In genomic region chr12:36863113-36863512, GRCm38 (mm10) we compare ENCODE assay signal across 26 mouse cellular contexts.
DNase-seq lines count a peak whose midpoint lies in the region; ATAC-seq and TF ChIP-seq lines count a peak whose summit lies in the region.
"Had no signal": no experiment of that assay in that cellular context is flagged by ENCODE, and none has a peak within 500 bp of the region (broad histone marks: within the 10 kb centered on the region; RNA-seq: fewer than 3 reads in every experiment).

No protein-coding gene starts in this region.

- H3K4me2 ChIP-seq in embryonic facial prominence, embryonic 11.5 days (ENCODE audit: low read depth, low read length), result no peak overlapping the region
- H3K4me2 ChIP-seq in CH12.LX (ENCODE audit: insufficient read depth, low read depth, poor library complexity, severe bottlenecking), result peak overlapping the region; percentile 38
- no peak overlapping the region for H3K4me2 ChIP-seq in intestine, embryonic 15.5 days (replicated peaks)
- H3K4me2 ChIP-seq: forebrain, embryonic 12.5 days; forebrain, embryonic 15.5 days; heart, embryonic 12.5 days; heart, embryonic 15.5 days; hindbrain, embryonic 13.5 days had no signal

- H3K4me3 ChIP-seq in embryonic facial prominence, embryonic 11.5 days (ENCODE audit: low read depth, low read length), result no peak overlapping the region
- no peak overlapping the region for H3K4me3 ChIP-seq in embryonic facial prominence, embryonic 10.5 days
- no peak overlapping the region for H3K4me3 ChIP-seq in CH12.LX (replicated peaks in 1 of 3; ENCODE audit: low read depth in 2 of 3, low read length in 2 of 3, poor library complexity in 1 of 3)
- no peak overlapping the region for H3K4me3 ChIP-seq in intestine, embryonic 15.5 days (replicated peaks)
- H3K4me3 ChIP-seq: erythroblast, embryonic 14.5 days; forebrain, embryonic 12.5 days; forebrain, embryonic 15.5 days; heart, embryonic 12.5 days; heart, embryonic 15.5 days; hindbrain, embryonic 10.5 days; hindbrain, embryonic 13.5 days had no signal

- TF ChIP-seq EP300 in CH12.LX (IDR thresholded peaks at IDR 0.05; ENCODE audit: low read length), result no peak

- TF ChIP-seq POLR2A in CH12.LX (IDR thresholded peaks at IDR 0.05; ENCODE audit: low read depth, low read length), result no peak

- no peak overlapping the region for H3K9ac ChIP-seq in embryonic facial prominence, embryonic 11.5 days (replicated peaks; ENCODE audit: low read length)
- no peak overlapping the region for H3K9ac ChIP-seq in CH12.LX (ENCODE audit: insufficient read depth, low read depth)
- no peak overlapping the region for H3K9ac ChIP-seq in intestine, embryonic 15.5 days
- H3K9ac ChIP-seq: forebrain, embryonic 12.5 days; forebrain, embryonic 15.5 days; heart, embryonic 12.5 days; heart, embryonic 15.5 days; hindbrain, embryonic 13.5 days had no signal

- H3K79me2 ChIP-seq in CH12.LX (replicated peaks; ENCODE audit: control insufficient read depth, extremely low read depth, insufficient read depth, poor library complexity, severe bottlenecking), result no peaks in the 10 kb centered on the region

- H3K4me1 ChIP-seq in embryonic facial prominence, embryonic 11.5 days (ENCODE audit: control insufficient read depth, insufficient read depth, low read length), result no peaks in the 10 kb centered on the region
- H3K4me1 ChIP-seq in embryonic facial prominence, embryonic 10.5 days, result no peaks in the 10 kb centered on the region
- no peaks in the 10 kb centered on the region for H3K4me1 ChIP-seq in CH12.LX (ENCODE audit: control insufficient read depth in 1 of 2, insufficient read depth in 2 of 2)
- H3K4me1 ChIP-seq in intestine, embryonic 15.5 days (replicated peaks), result no peaks in the 10 kb centered on the region
- H3K4me1 ChIP-seq: forebrain, embryonic 12.5 days; forebrain, embryonic 15.5 days; heart, embryonic 12.5 days; heart, embryonic 15.5 days; hindbrain, embryonic 10.5 days; hindbrain, embryonic 13.5 days had no signal

- 62% methylated on average over 7 of the region's 7 CpGs for WGBS in embryonic facial prominence, embryonic 11.5 days
- 77% methylated on average over 7 of the region's 7 CpGs for WGBS in embryonic facial prominence, embryonic 10.5 days
- 74% methylated on average over 7 of the region's 7 CpGs for WGBS in intestine, embryonic 15.5 days

- H3K9me3 ChIP-seq in embryonic facial prominence, embryonic 11.5 days (replicated peaks; ENCODE audit: control insufficient read depth, low read length), result no peaks in the 10 kb centered on the region
- H3K9me3 ChIP-seq in embryonic facial prominence, embryonic 10.5 days, result no peaks in the 10 kb centered on the region
- no peaks in the 10 kb centered on the region for H3K9me3 ChIP-seq in CH12.LX (replicated peaks; ENCODE audit: low read length)
- no peaks in the 10 kb centered on the region for H3K9me3 ChIP-seq in intestine, embryonic 15.5 days
- H3K9me3 ChIP-seq: forebrain, embryonic 12.5 days; forebrain, embryonic 15.5 days; heart, embryonic 12.5 days; heart, embryonic 15.5 days; hindbrain, embryonic 10.5 days; hindbrain, embryonic 13.5 days had no signal

- no peak for ATAC-seq in embryonic facial prominence, embryonic 11.5 days (replicated peaks; ENCODE audit: insufficient number of reproducible peaks, low FRiP score, low TSS enrichment, low read depth)
- no peak for ATAC-seq in intestine, embryonic 15.5 days
- ATAC-seq: CD4-positive, CD25-positive, alpha-beta regulatory T cell, adult 4 months; forebrain, embryonic 15.5 days; hindbrain, embryonic 16.5 days; intestine, embryonic 16.5 days; Patski had no signal

- DNase-seq in embryonic facial prominence, embryonic 11.5 days (ENCODE audit: low spot score), result peak; percentile 58
- DNase-seq in embryonic facial prominence, embryonic 10.5 days (ENCODE audit: low spot score), result no peak
- no peak for DNase-seq in CH12.LX (ENCODE audit: extremely low read depth)
- DNase-seq in Muller cell, postnatal 12 days (ENCODE audit: inconsistent ontology term), result peak; percentile 1
- DNase-seq in urinary bladder, postnatal 14 days (ENCODE audit: low spot score), result no peak
- DNase-seq: adrenal gland, postnatal 10 days; adrenal gland, postnatal 36 days; cerebellum, adult 18-20 months; cerebellum, adult 9-10 months; cerebellum, postnatal 14 days; gastrocnemius, postnatal 25 days; heart, adult 18-20 months; heart, postnatal 10 days; heart, postnatal 36 days had no signal

- TF ChIP-seq CTCF in CH12.LX (conservative IDR thresholded peaks at IDR 0.05 in 1 of 2, IDR thresholded peaks at IDR 0.05 in 1 of 2; ENCODE audit: low read depth in 2 of 2, low read length in 2 of 2), result no peak

- in situ Hi-C loops in CH12.LX (cut with MboI; ENCODE audit: low pct_ligation_motif_present, low pct_unique_long_range_greater_than_20kb, low sequenced_read_pairs), result no loop called here

- H3K27ac ChIP-seq in embryonic facial prominence, embryonic 11.5 days (replicated peaks; ENCODE audit: low read depth, low read length), result no peak overlapping the region
- no peak overlapping the region for H3K27ac ChIP-seq in embryonic facial prominence, embryonic 10.5 days (replicated peaks)
- H3K27ac ChIP-seq in CH12.LX (ENCODE audit: insufficient read depth, low read depth), result no peak overlapping the region
- no peak overlapping the region for H3K27ac ChIP-seq in intestine, embryonic 15.5 days
- H3K27ac ChIP-seq: forebrain, embryonic 12.5 days; forebrain, embryonic 15.5 days; heart, embryonic 15.5 days; hindbrain, embryonic 10.5 days; hindbrain, embryonic 13.5 days had no signal

- dilution Hi-C loops in CH12.LX (cut with MboI; ENCODE audit: extremely low pct_ligation_motif_present, extremely low pct_unique_long_range_greater_than_20kb, low sequenced_read_pairs), result no loop called here

- no peaks in the 10 kb centered on the region for H3K27me3 ChIP-seq in embryonic facial prominence, embryonic 11.5 days (ENCODE audit: control insufficient read depth, insufficient read depth, low read length)
- no peaks in the 10 kb centered on the region for H3K27me3 ChIP-seq in embryonic facial prominence, embryonic 10.5 days (replicated peaks; ENCODE audit: low read depth, poor library complexity, severe bottlenecking)
- H3K27me3 ChIP-seq in CH12.LX (replicated peaks), result no peaks in the 10 kb centered on the region
- no peaks in the 10 kb centered on the region for H3K27me3 ChIP-seq in intestine, embryonic 15.5 days (replicated peaks)
- H3K27me3 ChIP-seq: forebrain, embryonic 12.5 days; forebrain, embryonic 15.5 days; heart, embryonic 12.5 days; heart, embryonic 15.5 days; hindbrain, embryonic 13.5 days had no signal

- no peaks in the 10 kb centered on the region for H3K36me3 ChIP-seq in embryonic facial prominence, embryonic 11.5 days (replicated peaks; ENCODE audit: control insufficient read depth, insufficient read depth, low read depth, low read length)
- H3K36me3 ChIP-seq in embryonic facial prominence, embryonic 10.5 days (replicated peaks), result no peaks in the 10 kb centered on the region
- no peaks in the 10 kb centered on the region for H3K36me3 ChIP-seq in CH12.LX (replicated peaks in 1 of 2; ENCODE audit: control insufficient read depth in 1 of 2, insufficient read depth in 1 of 2, low read length in 1 of 2)
- H3K36me3 ChIP-seq in intestine, embryonic 15.5 days, result no peaks in the 10 kb centered on the region
- H3K36me3 ChIP-seq: forebrain, embryonic 12.5 days; forebrain, embryonic 15.5 days; heart, embryonic 12.5 days; heart, embryonic 15.5 days; hindbrain, embryonic 10.5 days; hindbrain, embryonic 13.5 days had no signal

- no peak for TF ChIP-seq RAD21 in CH12.LX (IDR thresholded peaks at IDR 0.05; ENCODE audit: low read depth, low read length)

TF ChIP-seq in CH12.LX, 34 proteins besides CTCF, POLR2A, EP300 and RAD21:
- TF ChIP-seq JUND (conservative IDR thresholded peaks at IDR 0.05; ENCODE audit: low read depth, low read length) (no peak), MEF2A (IDR thresholded peaks at IDR 0.05; ENCODE audit: borderline replicate concordance, low read depth, low read length) (no peak), BHLHE40 (IDR thresholded peaks at IDR 0.05; ENCODE audit: low read depth, low read length) (peak; percentile 62), MAX (IDR thresholded peaks at IDR 0.05; ENCODE audit: low read length) (no peak), HCFC1 (IDR thresholded peaks at IDR 0.05; ENCODE audit: low read depth, low read length) (no peak)

Comparison
In these comparisons a context has a peak if more than half of its experiments do, and no peak if none do; other contexts are left out.
1. DNase-seq: peak in embryonic facial prominence, embryonic 11.5 days (single experiment) and Muller cell, postnatal 12 days (single experiment); none in embryonic facial prominence, embryonic 10.5 days (single experiment), CH12.LX (single experiment) and urinary bladder, postnatal 14 days (single experiment).